In the genomic region with DNA sequence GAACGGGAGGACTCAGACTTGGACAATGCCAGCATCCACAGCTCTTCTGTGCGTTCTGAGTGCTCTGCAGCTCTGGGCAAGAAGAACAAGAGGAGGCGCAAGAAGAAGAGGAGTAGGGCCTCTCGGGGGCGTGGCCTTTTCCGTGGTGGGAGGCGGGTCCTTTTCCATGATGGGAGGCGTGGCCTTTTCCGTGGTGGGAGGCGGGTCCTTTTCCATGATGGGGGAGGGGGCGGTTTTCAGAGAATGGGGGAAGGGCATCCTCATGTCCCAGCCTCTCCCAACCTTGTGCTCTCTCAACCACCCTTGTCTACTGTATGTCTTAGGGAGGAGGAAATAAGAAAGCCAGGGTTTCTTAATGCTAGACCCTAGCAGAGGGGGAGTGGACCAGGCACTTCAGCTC, we compare ENCODE assay signal across 18 mouse cellular contexts. TPM values are rescaled to one million over a fixed set of nuclear protein-coding genes. Genes with fewer than 3 reads are reported as not detected.
"Had no signal": no experiment of that assay in that cellular context is flagged by ENCODE, and none has a peak within 500 bp of the region (broad histone marks: within the 10 kb centered on the region; RNA-seq: fewer than 3 reads in every experiment).

No protein-coding gene starts in this region.

- DNase-seq: gastrocnemius, adult 2 months; gastrocnemius, postnatal 10 days; gastrocnemius, postnatal 25 days; heart, adult 2 months; heart, postnatal 14 days; heart, postnatal 36 days; kidney, adult 18-20 months; kidney, adult 8-10 months; kidney, postnatal 10 days; kidney, postnatal 25 days; kidney, postnatal 4 days; layer of hippocampus, adult 9-11 months; layer of hippocampus, postnatal 36 days; left cerebral cortex, postnatal 4 days had no signal

- ATAC-seq: intestine, embryonic 16.5 days; liver, embryonic 12.5 days had no signal

RNA-seq across cellular contexts. Expression of a gene that starts 21.2 kb away (rescaled TPM):
- total RNA-seq: granulocyte monocyte progenitor cell, adult 5-6 weeks had no signal

RNA-seq across cellular contexts. Expression of a gene that starts 40.9 kb away (rescaled TPM):
- total RNA-seq: gastrocnemius, adult 2 months; gastrocnemius, postnatal 25 days; granulocyte monocyte progenitor cell, adult 5-6 weeks; liver, adult 2 months had no signal
